Mouse (Mus musculus) skeletal muscle tissue, adult 2 months (tissue): Measurements from ENCODE around the gene Mrrf.

ENCODE experiments used
- DNase-seq: peaks from one replicate; pipeline ENCODE4 v3.0.0-alpha.2; 2012; ENCODE audit warnings: low read depth, low spot score

The Mrrf gene

GRCm38 (mm10) chr2:36136300-36136941 is at the start of gene Mrrf, which contains the start of gene Rbm18:
Gene Mrrf, plus strand, starts transcription at chr2:36136389.
Gene Rbm18, minus strand, starts transcription at chr2:36136773.
- peak; percentile 79 for DNase-seq

GRCm38 (mm10) chr2:36089190-36089589 is 47.0 kb upstream of the Mrrf start:
- no peak for DNase-seq

- DNase-seq: no peak
Measured at GRCm38 (mm10) chr2:36090853-36091741, 45.1 kb upstream of the Mrrf start.

- no peak for DNase-seq
Measured at GRCm38 (mm10) chr2:36092748-36093147, 43.4 kb upstream of the Mrrf start.

- DNase-seq: no peak
Measured at GRCm38 (mm10) chr2:36093301-36093700, 42.9 kb upstream of the Mrrf start.

GRCm38 (mm10) chr2:36093914-36094475 is 42.2 kb upstream of the Mrrf start:
- no peak for DNase-seq

GRCm38 (mm10) chr2:36097129-36097815 is 38.9 kb upstream of the Mrrf start:
- no peak for DNase-seq

- DNase-seq: no peak
Measured at GRCm38 (mm10) chr2:36098021-36098420, 38.2 kb upstream of the Mrrf start.

- DNase-seq: no peak
Measured at GRCm38 (mm10) chr2:36099739-36100138, 36.5 kb upstream of the Mrrf start.

- no peak for DNase-seq
Measured at GRCm38 (mm10) chr2:36101866-36102558, 34.2 kb upstream of the Mrrf start.

GRCm38 (mm10) chr2:36102559-36102946 is 33.6 kb upstream of the Mrrf start:
- DNase-seq: no peak

GRCm38 (mm10) chr2:36103069-36103554 is 33.1 kb upstream of the Mrrf start:
- no peak for DNase-seq

- DNase-seq: no peak
Measured at GRCm38 (mm10) chr2:36103555-36104367, 32.4 kb upstream of the Mrrf start.

GRCm38 (mm10) chr2:36104436-36104955 is 31.7 kb upstream of the Mrrf start:
- no peak for DNase-seq

- no peak for DNase-seq
Measured at GRCm38 (mm10) chr2:36104956-36105741, 31.0 kb upstream of the Mrrf start, which contains the start of gene Lhx6. Gene Lhx6, minus strand, starts transcription at chr2:36105408.

- no peak for DNase-seq
Measured at GRCm38 (mm10) chr2:36108615-36109014, 27.6 kb upstream of the Mrrf start.

- no peak for DNase-seq
Measured at GRCm38 (mm10) chr2:36112632-36113031, 23.6 kb upstream of the Mrrf start.

GRCm38 (mm10) chr2:36126795-36127429 is 9.3 kb upstream of the Mrrf start:
- DNase-seq: no peak

- DNase-seq: no peak
Measured at GRCm38 (mm10) chr2:36127973-36128372, 8.2 kb upstream of the Mrrf start.
